Mouse (Mus musculus): ENCODE measurements at regions not wholly inside any gene's neighbourhood (a gene's known extent, or its start where the extent isn't known, plus 50 kb on each side); places are given as distances from the start of the nearest gene placed in this dataset.

DNA sequence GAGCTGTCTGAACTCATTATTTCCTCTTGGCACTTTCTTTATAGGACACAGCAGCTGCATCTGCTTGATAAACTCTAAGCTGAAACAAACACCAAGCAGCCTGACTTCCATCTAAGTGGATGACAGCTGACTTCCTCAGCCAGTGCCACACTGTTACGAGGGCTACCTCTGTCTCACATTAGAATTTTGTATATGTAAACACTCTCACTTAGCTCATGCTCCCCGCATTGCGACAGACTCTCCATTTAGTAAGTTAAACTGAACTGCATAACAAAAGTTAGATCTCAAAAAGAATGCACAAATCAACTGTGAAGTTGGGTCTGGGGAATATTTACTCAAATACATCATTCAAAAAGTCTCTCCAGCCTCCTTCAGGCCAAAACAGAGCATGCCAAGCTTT is 432.1 kb downstream of the Dcdc2c start:
- WGBS, result 44% methylated on average over 3 of the region's 3 CpGs

DNA sequence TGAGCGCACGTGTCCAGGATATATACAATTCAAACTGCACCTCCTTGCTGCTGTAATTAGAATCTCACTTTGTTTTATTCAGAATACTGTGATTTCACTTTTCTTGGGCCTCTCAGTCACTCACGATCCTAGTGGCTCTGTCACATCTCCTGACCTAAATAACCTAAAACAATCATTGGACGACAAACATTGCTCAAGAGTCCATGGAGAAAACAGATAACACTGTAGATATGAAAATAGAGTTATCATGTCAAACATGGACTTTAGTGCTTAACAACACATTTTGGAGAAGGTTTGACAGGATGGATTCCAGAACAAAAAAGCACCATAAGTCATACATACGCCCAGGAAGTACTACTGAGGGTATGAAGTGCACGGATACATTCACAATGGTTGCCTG is 461.5 kb downstream of the Dcdc2c start:
- H3K4me2 ChIP-seq (ENCODE audit: low read depth, low read length, poor library complexity, severe bottlenecking), result no peak overlapping the region
- DNase-seq (ENCODE audit: low spot score), result no peak
- ATAC-seq (ENCODE audit: low FRiP score), result no peak
- H3K36me3 ChIP-seq (ENCODE audit: insufficient read depth, low read length), result no peaks in the 10 kb centered on the region
- no peak for TF ChIP-seq CTCF (IDR thresholded peaks at IDR 0.05)
- no peak overlapping the region for H3K9ac ChIP-seq (replicated peaks; ENCODE audit: low read length, poor library complexity, severe bottlenecking)
- no peak overlapping the region for H3K27ac ChIP-seq (ENCODE audit: low read depth, low read length)
- no peaks in the 10 kb centered on the region for H3K27me3 ChIP-seq (ENCODE audit: insufficient read depth, low read length)
- no peak overlapping the region for H3K4me3 ChIP-seq (ENCODE audit: low read depth, low read length)
- no peaks in the 10 kb centered on the region for H3K9me3 ChIP-seq (ENCODE audit: low read length)
- no peaks in the 10 kb centered on the region for H3K4me1 ChIP-seq (ENCODE audit: insufficient read depth, low read length)
- 92% methylated on average over 6 of the region's 6 CpGs for WGBS

More for the DNA sequence above, 432.1 kb downstream of the Dcdc2c start:
- H3K4me1 ChIP-seq (ENCODE audit: insufficient read depth, low read length), result 0 out of 2 replicates have a peak, but pooled peaks cover 3% of the 10 kb centered on the region
- H3K27ac ChIP-seq (ENCODE audit: low read depth, low read length), result no peak overlapping the region
- no peak overlapping the region for H3K9ac ChIP-seq (replicated peaks; ENCODE audit: low read length, poor library complexity, severe bottlenecking)
- no peak overlapping the region for H3K4me2 ChIP-seq (ENCODE audit: low read depth, low read length, poor library complexity, severe bottlenecking)
- no peaks in the 10 kb centered on the region for H3K27me3 ChIP-seq (ENCODE audit: insufficient read depth, low read length)
- no peak overlapping the region for H3K4me3 ChIP-seq (ENCODE audit: low read depth, low read length)
- peak; percentile 34 for TF ChIP-seq CTCF (IDR thresholded peaks at IDR 0.05)
- no peak for ATAC-seq (ENCODE audit: low FRiP score)
- DNase-seq (ENCODE audit: low spot score), result no peak
- no peaks in the 10 kb centered on the region for H3K36me3 ChIP-seq (ENCODE audit: insufficient read depth, low read length)
- no peaks in the 10 kb centered on the region for H3K9me3 ChIP-seq (ENCODE audit: low read length)

- no peak for TF ChIP-seq CTCF (IDR thresholded peaks at IDR 0.05)
- 57% methylated on average over 4 of the region's 4 CpGs for WGBS
- Histone ChIP-seq H3K27ac (ENCODE audit: low read depth, low read length) (no peak overlapping the region), H3K4me3 (ENCODE audit: low read depth, low read length) (no peak overlapping the region), H3K9ac (replicated peaks; ENCODE audit: low read length, poor library complexity, severe bottlenecking) (no peak overlapping the region), H3K27me3 (ENCODE audit: insufficient read depth, low read length) (no peaks in the 10 kb centered on the region), H3K36me3 (ENCODE audit: insufficient read depth, low read length) (no peaks in the 10 kb centered on the region), H3K9me3 (ENCODE audit: low read length) (no peaks in the 10 kb centered on the region), H3K4me1 (ENCODE audit: insufficient read depth, low read length) (no peaks in the 10 kb centered on the region), H3K4me2 (ENCODE audit: low read depth, low read length, poor library complexity, severe bottlenecking) (no peak overlapping the region)
- DNase-seq (ENCODE audit: low spot score) (peak; percentile 57), ATAC-seq (ENCODE audit: low FRiP score) (no peak)
These were observed 466.7 kb downstream of the Dcdc2c start for GRCm38 (mm10) chr12:28085460-28085859.

DNA sequence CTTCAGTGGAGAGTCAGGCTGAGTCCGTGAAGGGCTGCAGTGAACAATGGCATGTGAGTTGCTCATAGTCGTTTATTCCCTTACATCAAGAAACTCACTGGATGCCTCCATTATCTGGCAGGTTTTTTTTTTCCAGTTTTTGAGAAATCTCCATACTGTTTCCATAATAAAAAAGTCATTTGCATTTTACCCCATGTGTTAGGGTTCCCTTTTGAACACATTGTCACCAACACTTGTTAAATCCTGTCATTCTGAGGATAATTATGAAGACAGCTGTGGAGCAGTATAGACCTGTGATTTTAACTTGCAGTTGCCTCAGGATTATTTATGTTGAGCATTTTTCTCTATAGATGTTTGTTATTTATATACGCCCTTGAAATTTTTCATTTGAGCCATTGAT is 475.6 kb downstream of the Dcdc2c start:
- DNase-seq (ENCODE audit: low spot score) (no peak), ATAC-seq (ENCODE audit: low FRiP score) (no peak)
- no peak overlapping the region for H3K4me2 ChIP-seq (ENCODE audit: low read depth, low read length, poor library complexity, severe bottlenecking)
- no peaks in the 10 kb centered on the region for H3K27me3 ChIP-seq (ENCODE audit: insufficient read depth, low read length)
- H3K9me3 ChIP-seq (ENCODE audit: low read length), result no peaks in the 10 kb centered on the region
- H3K4me3 ChIP-seq (ENCODE audit: low read depth, low read length), result no peak overlapping the region
- H3K36me3 ChIP-seq (ENCODE audit: insufficient read depth, low read length), result no peaks in the 10 kb centered on the region
- H3K4me1 ChIP-seq (ENCODE audit: insufficient read depth, low read length), result no peaks in the 10 kb centered on the region
- no peak overlapping the region for H3K9ac ChIP-seq (replicated peaks; ENCODE audit: low read length, poor library complexity, severe bottlenecking)
- no peak overlapping the region for H3K27ac ChIP-seq (ENCODE audit: low read depth, low read length)
- TF ChIP-seq CTCF (IDR thresholded peaks at IDR 0.05), result no peak
- 73% methylated on average over 3 of the region's 3 CpGs for WGBS

- Histone ChIP-seq H3K27ac (ENCODE audit: low read depth, low read length) (no peak overlapping the region), H3K9me3 (ENCODE audit: low read length) (no peaks in the 10 kb centered on the region), H3K36me3 (ENCODE audit: insufficient read depth, low read length) (no peaks in the 10 kb centered on the region), H3K4me1 (ENCODE audit: insufficient read depth, low read length) (no peaks in the 10 kb centered on the region), H3K9ac (replicated peaks; ENCODE audit: low read length, poor library complexity, severe bottlenecking) (no peak overlapping the region), H3K27me3 (ENCODE audit: insufficient read depth, low read length) (no peaks in the 10 kb centered on the region), H3K4me3 (ENCODE audit: low read depth, low read length) (no peak overlapping the region), H3K4me2 (ENCODE audit: low read depth, low read length, poor library complexity, severe bottlenecking) (no peak overlapping the region)
- ATAC-seq (ENCODE audit: low FRiP score), result no peak
- 23% methylated on average over 2 of the region's 2 CpGs for WGBS
- TF ChIP-seq CTCF (IDR thresholded peaks at IDR 0.05), result peak; percentile 54
- DNase-seq (ENCODE audit: low spot score), result no peak
These were observed 483.6 kb downstream of the Dcdc2c start for GRCm38 (mm10) chr12:28068584-28068983.

GRCm38 (mm10) chr12:28060281-28060680 is 491.9 kb downstream of the Dcdc2c start:
- TF ChIP-seq CTCF (IDR thresholded peaks at IDR 0.05), result no peak
- H3K9ac ChIP-seq (replicated peaks; ENCODE audit: low read length, poor library complexity, severe bottlenecking), result no peak overlapping the region
- no peak overlapping the region for H3K27ac ChIP-seq (ENCODE audit: low read depth, low read length)
- no peak for DNase-seq (ENCODE audit: low spot score)
- no peaks in the 10 kb centered on the region for H3K4me1 ChIP-seq (ENCODE audit: insufficient read depth, low read length)
- WGBS, result 61% methylated on average over 6 of the region's 6 CpGs
- H3K9me3 ChIP-seq (ENCODE audit: low read length), result no peaks in the 10 kb centered on the region
- no peaks in the 10 kb centered on the region for H3K27me3 ChIP-seq (ENCODE audit: insufficient read depth, low read length)
- ATAC-seq (ENCODE audit: low FRiP score), result no peak
- no peaks in the 10 kb centered on the region for H3K36me3 ChIP-seq (ENCODE audit: insufficient read depth, low read length)
- H3K4me2 ChIP-seq (ENCODE audit: low read depth, low read length, poor library complexity, severe bottlenecking), result no peak overlapping the region
- H3K4me3 ChIP-seq (ENCODE audit: low read depth, low read length), result no peak overlapping the region

Data from midbrain, postnatal 0 days (tissue).